Mouse (Mus musculus) adrenal gland (tissue): ENCODE data around the gene Taf15.

Experiments used
- intact Hi-C: fragments of 180-260 bp; cut with DNase I; formaldehyde crosslinking; loops from one replicate; pipeline ENCODE4 v1.15.1; 2025

Gene Taf15

DNA sequence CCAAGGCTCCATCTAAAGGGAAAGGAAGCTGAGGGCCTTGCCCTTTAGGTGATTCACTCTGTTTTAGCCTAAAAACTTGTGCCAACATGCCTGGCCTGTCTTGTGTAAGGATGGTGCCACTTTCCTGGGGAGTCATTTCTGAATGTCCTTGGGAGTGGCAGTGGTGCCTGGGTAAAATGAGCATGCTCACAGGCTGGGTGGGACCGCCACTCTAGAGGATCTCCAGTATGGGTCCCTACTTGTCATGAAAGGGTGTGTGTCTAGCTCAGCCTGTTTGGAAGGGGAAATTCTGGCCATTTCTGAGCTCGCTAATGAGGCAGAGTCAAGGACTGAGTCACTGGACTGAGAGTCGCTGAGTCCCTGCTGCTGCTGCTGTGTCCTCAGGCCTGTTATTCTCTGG, 17.3 kb upstream of the Taf15 start:
- intact Hi-C loops, result no loop called here

DNA sequence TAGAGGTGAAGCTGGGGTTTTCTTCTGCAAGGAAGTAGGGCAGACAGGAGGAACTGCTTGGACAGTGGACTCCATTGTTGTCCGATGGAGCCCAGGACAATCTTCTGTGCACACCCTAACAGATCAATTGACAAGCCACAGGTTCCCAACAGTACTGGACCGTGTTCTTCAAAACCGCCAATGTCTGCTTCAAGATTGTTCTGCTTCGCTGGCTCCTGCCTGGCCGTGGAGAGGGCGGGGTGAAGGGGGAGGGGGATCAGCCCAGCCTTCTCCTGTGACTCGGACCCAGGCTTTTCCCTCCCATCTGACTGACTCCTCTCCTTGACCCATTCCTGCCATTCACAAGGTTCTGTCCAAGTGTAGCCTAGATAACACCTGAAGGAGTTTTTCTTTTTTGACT, 15.6 kb upstream of the Taf15 start:
- intact Hi-C loops, result no loop called here

DNA sequence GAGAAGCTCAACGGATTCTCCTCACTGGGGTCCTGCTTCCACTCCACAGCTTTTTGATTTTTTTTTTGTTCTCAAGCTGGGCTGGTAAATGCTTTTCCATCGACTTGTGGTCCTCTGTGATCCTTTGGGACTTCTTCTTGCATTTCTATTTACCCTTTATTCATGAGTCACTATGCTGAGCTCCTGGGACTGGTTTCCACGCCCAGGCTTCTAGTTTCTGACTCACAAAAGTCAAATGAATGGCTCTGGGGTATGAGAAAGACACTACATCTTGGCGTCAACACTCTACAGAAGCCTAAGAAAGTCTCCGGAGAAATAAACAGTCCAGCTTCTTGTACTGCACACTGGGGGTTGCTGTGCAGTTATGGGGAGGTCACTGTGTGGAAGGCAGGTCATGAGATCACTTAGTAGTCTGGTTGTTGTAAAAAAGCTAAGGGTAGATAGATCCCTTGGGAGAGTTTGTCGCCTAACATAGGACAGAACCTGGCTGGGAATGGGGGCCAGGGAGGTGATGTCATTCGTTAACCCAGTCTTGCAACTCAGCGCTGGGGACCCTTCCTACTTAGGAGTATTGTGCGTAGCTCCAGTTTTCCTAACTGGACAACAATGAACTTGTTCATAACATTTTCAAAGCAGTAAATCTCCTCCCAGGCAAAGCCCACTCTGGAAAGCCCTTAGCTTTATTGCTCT, 14.8 kb upstream of the Taf15 start:
- intact Hi-C loops, result no loop called here

DNA sequence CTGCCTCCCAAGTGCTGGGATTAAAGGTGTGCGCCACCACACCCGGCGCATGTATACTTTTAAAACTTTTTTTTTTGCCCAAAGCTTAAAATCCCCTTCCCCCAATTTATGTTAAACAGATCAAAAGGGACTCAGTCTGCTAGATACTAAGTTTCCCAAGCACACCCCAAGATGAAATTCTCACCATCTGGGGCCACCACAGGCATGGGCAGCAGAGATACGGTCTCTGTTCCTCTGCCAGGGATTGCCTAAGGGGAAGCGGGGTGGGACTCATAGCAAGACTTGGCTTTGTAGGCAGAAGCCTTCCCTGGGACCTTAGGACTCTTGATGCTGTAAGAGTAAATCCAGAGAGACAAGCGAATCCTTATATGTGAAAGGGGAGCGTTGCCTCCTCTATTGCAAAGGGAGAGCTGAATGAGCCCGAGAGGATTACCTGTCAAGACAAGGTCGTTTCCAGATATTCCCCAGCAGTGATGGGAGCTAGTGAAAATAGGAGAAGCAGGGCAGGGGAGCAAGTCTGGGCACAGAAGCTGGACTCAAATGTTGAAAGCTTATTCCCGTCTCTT, 11.3 kb upstream of the Taf15 start:
- intact Hi-C loops, result no loop called here

DNA sequence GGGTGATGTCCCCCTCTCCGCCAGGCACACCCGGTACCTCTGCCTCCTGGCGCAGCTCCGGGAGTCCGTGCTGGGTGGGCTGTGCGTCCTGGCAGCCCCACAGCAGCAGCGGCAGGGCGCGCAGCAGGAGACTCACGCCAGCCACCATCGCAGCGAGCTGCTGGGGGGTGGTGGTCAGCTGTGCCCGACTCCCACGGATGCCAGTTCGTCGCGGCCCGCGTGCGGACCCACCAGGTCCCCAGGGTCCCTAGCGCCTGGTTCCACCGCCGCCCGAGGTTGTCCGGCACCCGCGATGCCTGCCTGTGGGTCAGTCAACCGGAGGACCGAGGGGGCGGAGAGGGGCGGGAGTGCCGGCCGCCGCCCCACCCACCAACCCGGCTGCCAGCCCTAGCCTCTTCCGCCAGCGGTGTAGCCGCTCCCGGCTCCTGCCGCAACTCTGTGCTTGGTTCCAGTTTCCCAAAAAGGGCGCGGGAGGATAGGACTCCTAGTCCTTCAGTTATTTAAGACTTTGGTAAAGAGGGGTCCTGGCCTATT, 10.1 kb upstream of the Taf15 start, which contains the start of gene Mmp28:
Mmp28 (minus strand) TSS at position 361 of the 534 bp plus-strand sequence.
- intact Hi-C loops, result no loop called here

DNA sequence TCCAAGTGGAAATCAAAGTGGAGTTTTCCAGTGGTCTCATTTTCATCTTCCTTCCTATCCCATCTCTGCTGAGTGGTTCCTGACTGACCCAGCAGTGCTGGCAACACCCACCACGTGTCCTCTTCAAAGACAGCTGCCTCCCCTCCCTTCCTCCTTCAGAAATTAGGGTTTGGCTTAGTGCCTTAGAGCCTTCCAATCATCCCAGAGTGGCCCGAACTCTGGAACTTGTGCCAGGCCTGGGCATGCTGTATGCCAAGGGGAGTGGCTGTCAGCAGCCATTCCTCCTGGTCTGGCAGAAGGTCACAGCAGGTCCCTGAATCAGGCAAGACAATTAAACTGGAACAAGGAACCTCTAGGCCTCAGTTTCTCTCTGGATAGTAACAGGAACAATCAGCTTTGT, 6.9 kb upstream of the Taf15 start:
- intact Hi-C loops, result no loop called here

DNA sequence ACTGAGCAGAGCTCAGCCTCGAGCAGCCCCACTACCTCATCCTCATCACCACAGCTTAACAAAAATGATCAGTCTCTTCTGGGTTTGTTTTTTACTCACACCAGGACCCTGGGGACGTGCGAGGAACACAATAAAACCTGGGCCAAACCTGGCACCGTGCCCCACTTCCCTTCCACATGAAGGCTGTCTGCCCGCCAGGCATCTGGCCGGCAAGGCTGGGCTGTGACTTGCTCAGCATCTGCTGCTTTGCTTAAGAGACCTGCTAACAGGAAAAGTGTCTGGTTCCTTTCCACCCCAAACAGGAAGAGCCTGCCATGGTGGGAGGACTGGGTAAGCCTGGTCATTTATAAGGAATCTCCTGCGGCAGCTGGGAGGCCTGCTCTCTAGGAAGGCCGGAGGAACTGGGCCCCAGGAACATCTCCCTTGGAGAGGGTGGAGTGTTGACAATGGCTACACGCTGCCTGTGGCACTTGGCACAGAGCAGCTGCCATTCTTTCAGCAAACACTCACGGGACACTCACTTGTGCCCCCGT, 5.7 kb upstream of the Taf15 start:
- intact Hi-C loops, result no loop called here

DNA sequence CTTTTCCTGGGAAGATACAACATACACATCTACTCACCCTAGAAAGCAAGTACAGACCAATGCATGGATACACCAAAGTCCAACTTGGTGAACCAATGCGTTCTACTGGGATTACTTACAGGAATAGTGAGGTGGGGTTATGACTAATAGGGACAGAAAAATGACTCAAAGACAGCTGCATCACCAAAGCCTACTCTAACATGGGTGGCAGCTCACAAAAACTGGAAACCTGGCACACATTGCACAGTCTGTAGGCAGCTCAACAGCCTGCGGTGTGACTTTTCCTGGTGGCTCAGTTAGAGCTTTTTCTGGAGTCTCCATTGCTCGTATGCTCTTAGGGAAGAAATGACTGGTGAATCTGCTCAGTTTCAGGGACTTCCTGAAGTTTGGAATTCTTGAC, 4.1 kb upstream of the Taf15 start:
- intact Hi-C loops, result no loop called here

DNA sequence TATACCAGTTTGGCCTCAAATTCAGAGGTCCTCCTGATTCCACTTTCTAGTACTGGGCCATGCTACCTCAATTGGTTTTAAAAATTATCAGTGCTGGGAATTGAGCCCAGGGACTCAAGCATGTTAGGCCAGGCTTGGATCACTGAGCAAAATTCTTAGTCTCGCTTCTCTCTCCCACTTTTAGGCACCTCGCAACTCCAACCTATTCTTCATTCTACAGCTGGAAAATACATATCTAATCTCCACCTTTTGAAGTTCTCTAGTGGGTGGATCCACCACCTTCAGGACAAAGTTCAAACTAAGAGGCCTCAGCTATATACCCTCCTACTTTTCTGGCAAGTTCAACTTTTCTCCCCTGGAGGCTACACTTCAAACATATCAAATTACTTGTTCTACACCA, 1.1 kb upstream of the Taf15 start:
- intact Hi-C loops, result loop anchor here (2.0 kb wide), 1 partner anchor 29 kb away; no protein-coding TSS in a partner anchor

DNA sequence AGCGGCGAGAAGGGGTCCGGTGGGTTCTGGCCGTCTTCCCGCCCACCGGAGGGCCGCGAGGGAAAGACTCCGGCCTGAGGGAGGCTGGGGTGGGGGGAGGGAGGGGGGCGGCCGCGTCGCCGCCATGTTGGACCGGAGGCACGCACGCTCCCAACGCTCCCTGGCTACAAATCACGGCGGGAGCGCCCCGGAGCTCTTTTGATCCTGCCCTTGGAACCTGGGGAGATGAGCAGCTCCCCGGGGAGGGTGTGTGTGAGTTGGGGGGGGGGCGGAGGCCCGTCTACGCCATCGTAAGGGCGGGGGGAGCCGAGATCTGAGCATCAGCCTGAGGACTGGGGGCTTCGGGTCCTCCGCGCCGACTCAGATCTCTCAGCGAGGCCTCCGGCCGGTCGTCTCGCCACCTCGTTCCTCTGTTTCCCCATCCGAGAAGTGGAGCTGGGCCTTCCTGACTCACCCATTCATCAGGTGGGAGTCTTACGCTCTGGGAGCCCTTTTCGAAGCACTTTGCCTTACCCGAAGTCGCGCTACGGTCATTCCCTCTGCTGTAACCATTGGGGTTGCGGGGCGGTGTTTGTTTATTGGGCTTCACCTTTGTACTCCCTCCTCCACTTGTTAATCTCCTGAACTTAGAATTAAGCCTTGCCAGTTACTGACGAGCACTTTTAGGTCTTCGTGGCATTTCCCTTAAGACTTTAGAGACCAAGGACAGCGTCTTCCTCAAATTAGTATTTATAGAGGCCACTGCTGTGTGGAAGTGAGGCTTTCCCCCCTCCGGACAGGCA, 540 bp downstream of the Taf15 start:
- intact Hi-C loops, result loop anchor here (2.0 kb wide), 1 partner anchor 31 kb away; no protein-coding TSS in a partner anchor

DNA sequence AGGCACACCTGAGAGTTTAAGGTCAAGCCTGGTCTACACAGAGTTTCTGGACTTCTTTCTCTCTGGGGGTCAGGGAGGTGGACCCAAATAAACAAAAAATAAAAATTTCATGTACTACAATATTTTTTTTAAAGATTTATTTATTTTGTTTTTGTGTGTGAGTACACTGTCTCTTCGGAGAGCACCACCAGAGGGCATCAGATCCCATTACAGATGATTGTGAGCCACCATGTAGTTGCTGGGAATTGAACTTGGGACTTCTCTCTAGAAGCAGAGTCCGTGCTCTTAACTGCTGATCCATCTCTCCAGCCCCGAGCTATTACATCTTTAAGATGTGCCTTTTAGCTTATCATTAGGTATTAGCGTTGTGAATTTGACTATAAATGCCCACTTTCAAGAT, 18.6 kb downstream of the Taf15 start:
- intact Hi-C loops, result no loop called here

DNA sequence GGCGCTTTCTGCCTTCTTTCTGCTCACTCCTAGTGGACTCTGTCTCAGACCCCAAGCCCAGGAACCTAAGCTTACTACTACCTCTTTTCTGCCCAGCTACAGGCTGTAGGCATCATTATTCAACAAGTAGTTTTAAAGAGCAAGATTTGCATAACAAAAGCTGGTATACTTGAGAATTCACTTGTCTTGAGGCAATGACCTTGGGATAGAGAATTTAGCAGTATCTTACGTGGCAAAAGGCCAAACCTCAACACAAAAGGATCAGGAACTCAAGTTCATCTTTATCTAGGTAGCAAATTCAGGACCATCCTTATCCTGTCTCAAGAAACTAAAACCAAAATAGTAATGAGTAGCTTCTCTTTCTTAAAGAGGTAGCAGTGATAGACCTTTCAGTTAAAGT, 22.7 kb downstream of the Taf15 start:
- intact Hi-C loops, result no loop called here

DNA sequence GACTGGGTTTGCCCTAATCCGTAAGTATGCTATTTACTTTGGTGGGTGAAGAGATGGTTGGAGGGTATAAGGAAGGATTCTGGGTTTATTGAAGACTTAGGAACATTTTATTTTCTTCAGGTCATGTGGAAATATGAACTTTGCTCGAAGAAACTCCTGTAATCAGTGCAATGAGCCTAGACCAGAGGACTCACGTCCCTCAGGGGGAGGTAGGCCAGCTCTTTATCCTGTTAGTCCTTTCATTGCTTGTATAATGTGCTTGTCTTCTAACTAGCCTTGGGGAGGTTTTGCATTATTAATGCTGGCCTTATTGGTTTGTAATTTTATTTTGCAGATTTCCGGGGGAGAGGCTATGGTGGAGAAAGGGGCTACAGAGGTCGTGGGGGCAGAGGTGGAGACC, 31.4 kb downstream of the Taf15 start:
- intact Hi-C loops, result loop anchor here (10.0 kb wide), 1 partner anchor 160 kb away; no protein-coding TSS in a partner anchor

DNA sequence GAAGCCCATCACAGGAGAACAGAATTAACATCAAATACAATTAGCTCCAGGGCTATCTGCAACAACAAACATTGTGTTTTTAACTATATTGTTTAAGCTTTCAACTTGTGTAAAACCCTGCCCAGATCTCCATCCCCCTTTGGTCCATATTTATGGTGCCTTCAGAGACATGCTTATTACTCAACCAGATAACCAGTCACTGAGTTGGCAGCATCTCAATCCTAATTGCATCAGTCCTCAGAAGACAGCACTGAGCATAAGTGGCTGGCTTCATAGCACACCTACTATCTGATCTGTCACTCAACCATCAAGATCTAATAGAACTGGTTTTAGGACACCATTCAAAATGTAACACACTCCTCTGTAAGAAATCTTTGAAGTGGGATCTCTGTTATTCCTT, 36.6 kb downstream of the Taf15 start:
- intact Hi-C loops, result loop anchor here (10.0 kb wide), 1 partner anchor 165 kb away; no protein-coding TSS in a partner anchor

DNA sequence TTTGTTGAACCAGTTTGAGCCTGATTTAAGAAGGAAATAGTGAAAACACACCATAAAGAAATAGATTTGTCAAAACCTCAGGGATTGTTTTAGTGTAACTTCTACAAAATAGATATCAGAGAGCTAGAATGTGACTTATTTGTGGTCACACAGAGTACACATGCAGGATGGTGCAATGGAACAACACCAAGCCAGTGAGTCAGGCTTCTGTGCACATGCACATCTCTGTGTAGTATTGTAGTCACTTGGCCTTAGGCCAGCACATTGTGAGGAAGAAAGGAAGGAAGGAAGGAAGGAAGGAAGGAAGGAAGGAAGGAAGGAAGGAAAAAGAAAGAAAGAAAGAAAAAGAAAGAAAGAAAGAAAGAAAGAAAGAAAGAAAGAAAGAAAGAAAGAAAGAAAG, 44.3 kb downstream of the Taf15 start:
- intact Hi-C loops, result no loop called here

DNA sequence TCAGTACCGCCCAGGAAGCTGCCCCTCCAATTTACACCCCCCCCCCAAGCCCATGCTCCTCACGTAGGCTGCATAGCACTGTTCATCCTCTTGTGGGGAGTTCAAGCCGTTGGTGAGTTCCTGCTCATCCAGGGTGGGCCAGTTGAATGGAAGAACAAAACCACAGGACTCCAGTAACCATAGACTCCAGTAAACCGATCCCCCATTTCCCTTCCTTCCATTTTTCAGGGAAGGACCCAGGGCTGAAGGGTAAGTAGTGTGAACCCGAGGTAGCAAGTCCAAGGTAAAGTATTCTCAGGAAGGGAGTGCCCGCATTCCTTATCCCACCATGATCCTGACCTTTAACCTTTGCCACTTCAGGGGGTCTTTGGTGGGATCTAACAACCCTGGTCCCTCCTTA, 45.5 kb downstream of the Taf15 start:
- intact Hi-C loops, result no loop called here

DNA sequence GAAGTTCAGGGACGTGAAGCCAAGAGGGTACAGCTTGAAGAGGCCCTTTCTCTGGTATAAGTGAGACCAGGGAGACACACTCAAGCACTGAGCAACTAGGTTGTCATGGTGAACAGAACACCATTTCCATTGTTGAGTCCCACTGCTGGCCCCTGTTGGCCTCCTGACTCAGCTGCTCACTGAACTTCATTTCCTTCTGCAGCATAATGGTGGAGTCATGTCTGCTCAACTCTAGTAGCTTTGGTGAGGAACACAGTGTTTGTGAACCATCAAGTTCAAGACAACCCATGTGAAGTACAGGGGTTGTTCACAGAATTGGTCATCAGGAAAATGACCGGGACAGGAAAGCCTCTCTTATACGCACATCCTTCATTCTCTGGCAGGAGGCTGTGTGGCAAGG, 49.2 kb downstream of the Taf15 start, which contains the start of gene Heatr9:
Heatr9 (minus strand) TSS at position 101 of the 400 bp plus-strand sequence.
- intact Hi-C loops, result no loop called here

DNA sequence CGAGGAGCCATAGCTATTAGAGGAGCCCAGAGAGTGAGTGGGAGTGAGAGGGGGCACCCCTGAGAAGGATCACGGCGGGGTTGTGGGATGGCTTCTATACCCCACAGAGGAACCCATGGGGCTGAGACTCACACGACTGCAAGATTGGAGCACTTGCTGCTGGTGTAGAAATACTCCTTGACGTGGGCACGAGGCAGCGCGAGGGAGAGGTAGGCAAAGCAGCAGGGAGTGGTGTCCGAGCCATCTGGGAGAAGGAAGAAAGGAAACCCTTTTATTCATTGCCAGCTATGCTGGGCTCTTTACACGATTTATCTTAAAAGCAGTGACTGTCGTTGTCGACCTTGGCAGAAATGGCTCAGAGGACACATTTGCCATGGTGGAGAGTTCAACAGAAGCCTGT, 56.1 kb downstream of the Taf15 start:
- intact Hi-C loops, result no loop called here

DNA sequence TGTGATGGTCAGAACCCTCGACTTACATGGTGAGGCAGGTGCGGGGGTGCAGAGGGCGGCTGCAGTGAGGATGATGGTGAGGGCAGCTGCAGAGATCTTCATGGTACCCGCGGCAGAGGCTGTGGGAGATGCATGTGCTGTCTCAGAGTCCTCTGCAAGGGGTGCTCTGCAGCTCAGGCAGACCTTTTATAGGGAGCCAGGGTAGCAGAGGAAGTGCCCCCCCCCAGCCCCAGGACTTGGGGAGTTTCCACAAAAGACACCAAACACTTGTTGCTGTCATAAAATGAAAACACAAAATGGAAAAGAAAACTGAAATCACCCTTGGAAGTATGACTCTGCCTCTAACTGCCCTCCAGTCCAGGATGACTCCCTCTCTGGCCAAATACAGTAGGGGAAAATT, 57.5 kb downstream of the Taf15 start, which contains the start of gene Ccl5:
Ccl5 (minus strand) TSS at position 159 of the 400 bp plus-strand sequence.
- intact Hi-C loops, result no loop called here

DNA sequence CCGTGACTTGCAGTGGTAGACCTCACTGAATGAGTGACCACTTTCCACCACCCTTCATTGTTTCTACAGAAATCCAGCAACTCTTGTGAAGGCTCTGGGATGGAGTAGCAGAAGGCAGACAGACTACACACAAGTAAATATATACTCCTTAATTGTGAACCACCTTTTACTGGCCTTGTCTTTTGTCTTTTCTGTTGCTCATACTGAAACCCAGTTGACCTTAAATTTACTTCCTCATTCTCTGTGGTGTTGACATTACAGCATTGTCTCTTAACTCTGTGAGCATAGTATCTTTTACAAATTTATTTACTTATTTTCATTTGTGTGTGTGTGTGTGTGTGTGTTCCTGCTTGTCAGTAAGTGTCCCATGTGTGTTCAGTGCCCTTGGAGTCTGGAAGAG, 60.3 kb downstream of the Taf15 start:
- intact Hi-C loops, result no loop called here

DNA sequence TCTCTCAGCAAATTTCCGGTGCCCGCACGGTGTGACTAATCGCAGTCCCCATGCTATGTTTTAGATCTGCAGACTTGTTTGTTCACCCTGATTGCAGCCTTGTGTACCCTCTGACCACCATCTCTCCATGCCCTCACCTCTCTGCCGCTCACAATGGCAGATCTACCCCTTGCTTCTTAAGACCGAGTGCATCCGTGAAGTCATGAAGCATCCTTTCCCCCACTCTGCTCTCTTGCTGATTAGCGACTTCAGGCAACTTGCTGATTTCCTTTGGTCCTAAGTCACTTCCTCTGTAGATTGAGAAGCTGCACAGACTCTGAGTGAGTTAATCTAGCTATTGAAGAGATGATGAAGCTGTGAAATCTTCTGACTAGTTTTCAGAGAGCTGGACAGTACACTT, 61.3 kb downstream of the Taf15 start:
- intact Hi-C loops, result no loop called here
